Mouse (Mus musculus): ENCODE results near the gene Siglec1. TPM values are rescaled to one million over a fixed set of nuclear protein-coding genes. Genes with fewer than 3 reads are reported as not detected.

Siglec1 gene
- polyA plus RNA-seq (2012; ENCODE audit: low replicate concordance), result 3.7 and 10.3 TPM in 2 replicates

DNA sequence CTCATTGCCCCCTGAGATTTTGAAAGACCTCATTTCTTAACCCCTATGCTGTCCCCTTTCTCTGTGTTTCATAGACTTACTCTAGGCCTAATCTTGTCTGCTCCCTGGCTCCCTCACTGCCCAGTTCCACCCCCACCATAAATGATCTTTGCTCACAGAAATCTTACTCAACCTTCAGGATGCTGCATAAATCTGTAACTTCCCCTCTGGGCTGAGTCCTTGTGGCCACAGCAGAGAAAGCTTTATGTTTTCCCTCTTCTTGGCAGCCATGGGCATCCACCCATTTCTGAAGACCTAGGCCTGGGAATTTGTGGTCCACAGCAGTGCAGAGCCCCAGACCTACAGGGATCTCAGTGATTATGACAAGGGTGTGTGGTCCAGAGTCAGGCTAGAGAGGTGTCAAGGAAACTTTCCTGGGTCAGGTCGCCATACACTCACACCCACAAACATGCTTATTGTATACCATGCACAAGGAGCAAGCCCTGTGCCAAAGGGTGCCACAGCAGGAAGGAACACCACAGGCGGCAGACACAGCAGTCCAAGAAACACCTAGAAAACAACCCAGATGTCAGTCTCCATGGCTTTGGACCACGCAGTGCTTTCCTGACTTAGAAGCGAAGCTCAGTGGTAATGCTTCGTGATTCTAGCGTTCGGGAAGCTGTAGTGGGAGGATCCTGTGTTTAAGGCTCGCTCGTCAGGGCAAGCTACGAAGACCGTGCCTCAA lies at the start of gene Siglec1:
TSS of gene Siglec1 (minus strand) at position 99 of the 724 bp plus-strand sequence.

DNA sequence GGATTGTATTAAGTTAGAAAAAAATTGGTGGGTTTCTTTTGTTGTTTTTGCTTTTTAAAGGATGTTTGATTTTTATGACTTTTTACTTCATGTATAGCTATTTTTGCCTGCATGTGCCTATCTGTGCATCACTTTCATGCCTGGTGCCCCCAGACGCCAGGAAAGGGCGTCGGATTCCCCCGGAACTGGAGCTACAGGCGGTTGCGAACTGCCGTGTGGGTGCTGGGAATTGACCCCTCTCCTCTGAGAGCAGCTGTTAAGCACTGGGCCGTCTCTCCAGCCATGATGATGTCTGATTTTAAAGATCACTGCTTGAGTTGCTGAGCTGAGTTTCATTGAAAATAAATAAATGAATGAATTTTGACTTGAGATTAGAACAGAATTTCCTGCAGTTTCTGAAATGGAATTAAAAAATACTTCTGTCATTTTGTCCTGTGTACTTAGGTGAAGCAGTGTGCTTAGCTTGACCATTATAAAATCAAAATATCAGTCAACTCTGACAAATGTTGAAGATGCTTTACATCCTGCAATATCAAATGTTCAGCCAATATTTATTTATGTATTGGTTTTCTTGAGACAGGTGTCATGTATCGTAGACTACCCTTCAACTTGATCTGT lies 46.5 kb upstream of the Siglec1 start, which contains the start of gene Gm11037:
TSS of gene Gm11037 (plus strand) at position 568 of the 618 bp plus-strand sequence.

GRCm38 (mm10) chr2:131127161-131127730 lies 40.7 kb upstream of the Siglec1 start, which contains the start of gene Hspa12b:
Hspa12b (plus strand) TSS chr2:131127280.

DNA sequence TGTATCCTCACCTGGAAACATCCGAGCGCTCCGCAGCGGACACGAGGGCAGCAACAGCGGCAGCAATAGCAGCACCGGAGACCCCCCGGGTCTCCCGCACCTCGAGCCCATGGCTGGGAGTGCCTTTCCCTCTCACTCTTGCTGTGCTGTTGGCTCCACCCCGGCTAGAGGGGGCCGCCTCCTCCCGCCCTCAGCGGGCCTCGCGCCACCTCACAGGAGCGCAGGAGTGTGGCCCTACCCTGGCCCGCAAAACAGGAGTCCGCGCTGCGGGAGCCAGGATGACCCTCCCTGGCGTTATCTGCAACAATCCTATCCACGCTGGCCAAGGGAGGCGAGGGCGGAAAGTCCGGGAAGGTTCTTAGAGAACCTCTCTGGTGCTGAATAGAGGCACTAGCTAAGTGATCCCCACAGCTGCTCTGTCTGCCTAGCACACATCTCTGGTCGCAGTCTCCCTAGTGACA lies 23.1 kb downstream of the Siglec1 start, which contains the start of gene Adam33:
TSS of gene Adam33 (minus strand) at position 411 of the 461 bp plus-strand sequence.

GRCm38 (mm10) chr2:131042988-131043387 lies 43.6 kb downstream of the Siglec1 start, which contains the start of gene Gfra4:
Gfra4 (minus strand) TSS chr2:131043088.

Other genes starting within 250 kb of the Siglec1 start
- gene 4930402H24Rik, start 180.4 kb downstream of the Siglec1 start, polyA plus RNA-seq (2012; ENCODE audit: low replicate concordance), result 4.2 and 4.9 TPM in 2 replicates
- 2.9 and 4.5 TPM in 2 replicates for gene Atrn, start 180.3 kb downstream of the Siglec1 start, polyA plus RNA-seq (2012; ENCODE audit: low replicate concordance)
- 4.7 and 9.8 TPM in 2 replicates for gene Gfra4, start 43.7 kb downstream of the Siglec1 start, polyA plus RNA-seq (2012; ENCODE audit: low replicate concordance)
- 0.42 and 0.55 TPM in 2 replicates for gene Adam33, start 23.0 kb downstream of the Siglec1 start, polyA plus RNA-seq (2012; ENCODE audit: low replicate concordance)
- 0.31 and 0.95 TPM in 2 replicates for gene Hspa12b, start 40.5 kb upstream of the Siglec1 start, polyA plus RNA-seq (2012; ENCODE audit: low replicate concordance)
- not detected in 2 replicates for gene Gm11037, start 46.7 kb upstream of the Siglec1 start, polyA plus RNA-seq (2012; ENCODE audit: low replicate concordance)
- gene 1700037H04Rik, start 73.3 kb upstream of the Siglec1 start, polyA plus RNA-seq (2012; ENCODE audit: low replicate concordance), result 38.0 and 88.3 TPM in 2 replicates
- gene Cenpb, start 93.3 kb upstream of the Siglec1 start, polyA plus RNA-seq (2012; ENCODE audit: low replicate concordance), result 99.7 and 157 TPM in 2 replicates
- gene Cdc25b, start 100.2 kb upstream of the Siglec1 start, polyA plus RNA-seq (2012; ENCODE audit: low replicate concordance), result 29.4 and 62.3 TPM in 2 replicates
- gene Spef1, start 100.5 kb upstream of the Siglec1 start, polyA plus RNA-seq (2012; ENCODE audit: low replicate concordance), result 1.3 and 1.8 TPM in 2 replicates
- gene Ap5s1, start 120.3 kb upstream of the Siglec1 start, polyA plus RNA-seq (2012; ENCODE audit: low replicate concordance), result 1.7 and 23.3 TPM in 2 replicates
- gene Mavs, start 147.3 kb upstream of the Siglec1 start, polyA plus RNA-seq (2012; ENCODE audit: low replicate concordance), result 7.7 and 16.5 TPM in 2 replicates
- gene Pank2, start 175.7 kb upstream of the Siglec1 start, polyA plus RNA-seq (2012; ENCODE audit: low replicate concordance), result 16.0 and 21.6 TPM in 2 replicates

Measured in hematopoietic multipotent progenitor cell, adult 10-12 weeks (in vitro differentiated cells).